Mouse (Mus musculus): ENCODE measurements around the gene Chdh.

GRCm38 (mm10) chr14:30019792-30020575, 11.2 kb downstream of the Chdh start:
- TF ChIP-seq CTCF (IDR thresholded peaks at IDR 0.05; ENCODE audit: low read depth, low read length) (no peak), EP300 (IDR thresholded peaks at IDR 0.05; ENCODE audit: insufficient read depth, low read depth, low read length) (no peak), POLR2A (IDR thresholded peaks at IDR 0.05; ENCODE audit: insufficient read depth, low read length) (no peak)

All from ES-Bruce4 (cell line).